In genomic region chr17:4825221-4825895, GRCm38 (mm10) we compare ENCODE assay signal across 23 mouse cellular contexts.
DNase-seq lines count a peak whose midpoint lies in the region; ATAC-seq lines count a peak whose summit lies in the region.
"Had no signal": no experiment of that assay in that cellular context is flagged by ENCODE, and none has a peak within 500 bp of the region (broad histone marks: within the 10 kb centered on the region; RNA-seq: fewer than 3 reads in every experiment).

No protein-coding gene starts in this region.

- no peaks in the 10 kb centered on the region for H3K36me3 ChIP-seq in heart, embryonic 11.5 days (ENCODE audit: control insufficient read depth, insufficient read depth, low read length)
- no peaks in the 10 kb centered on the region for H3K36me3 ChIP-seq in embryonic facial prominence, embryonic 10.5 days (replicated peaks)
- no peaks in the 10 kb centered on the region for H3K36me3 ChIP-seq in limb, embryonic 10.5 days
- H3K36me3 ChIP-seq: heart, embryonic 10.5 days; limb, embryonic 12.5 days; liver, embryonic 12.5 days; neural tube, embryonic 13.5 days had no signal

- no peaks in the 10 kb centered on the region for H3K4me1 ChIP-seq in heart, embryonic 11.5 days (ENCODE audit: control insufficient read depth, insufficient read depth, low read length)
- peaks cover 7% of the 10 kb centered on the region; the same call in 1 of the 2 replicates for H3K4me1 ChIP-seq in embryonic facial prominence, embryonic 10.5 days
- H3K4me1 ChIP-seq in limb, embryonic 10.5 days = peaks cover 14% of the 10 kb centered on the region
- H3K4me1 ChIP-seq: heart, embryonic 10.5 days; liver, embryonic 12.5 days; neural tube, embryonic 13.5 days had no signal

- no peaks in the 10 kb centered on the region for H3K9me3 ChIP-seq in heart, embryonic 11.5 days (replicated peaks; ENCODE audit: control insufficient read depth, low read length)
- no peaks in the 10 kb centered on the region; the same call in 1 of the 2 replicates for H3K9me3 ChIP-seq in embryonic facial prominence, embryonic 10.5 days
- H3K9me3 ChIP-seq in limb, embryonic 10.5 days (replicated peaks) = no peaks in the 10 kb centered on the region
- H3K9me3 ChIP-seq: heart, embryonic 10.5 days; limb, embryonic 12.5 days; liver, embryonic 12.5 days; neural tube, embryonic 13.5 days had no signal

- H3K9ac ChIP-seq in heart, embryonic 11.5 days (ENCODE audit: low read depth, low read length) = no peak overlapping the region
- H3K9ac ChIP-seq: forebrain, postnatal 0 days; limb, embryonic 12.5 days; liver, embryonic 12.5 days; neural tube, embryonic 13.5 days had no signal

- H3K27ac ChIP-seq in heart, embryonic 11.5 days (ENCODE audit: low read depth, low read length) = no peak overlapping the region
- H3K27ac ChIP-seq in embryonic facial prominence, embryonic 10.5 days (replicated peaks) = no peak overlapping the region
- H3K27ac ChIP-seq in limb, embryonic 10.5 days = no peak overlapping the region
- H3K27ac ChIP-seq: heart, embryonic 10.5 days; limb, embryonic 12.5 days; liver, embryonic 12.5 days; neural tube, embryonic 13.5 days had no signal

- no peak for ATAC-seq in heart, embryonic 11.5 days (replicated peaks; ENCODE audit: insufficient number of reproducible peaks, low FRiP score, low TSS enrichment)
- ATAC-seq: forebrain, postnatal 0 days; hindbrain, embryonic 16.5 days; intestine, embryonic 16.5 days; liver, embryonic 12.5 days; Patski had no signal

- WGBS in heart, embryonic 11.5 days (ENCODE audit: insufficient replicate concordance) = 63% methylated on average over 8 of the region's 8 CpGs
- 58% methylated on average over 8 of the region's 8 CpGs for WGBS in embryonic facial prominence, embryonic 10.5 days
- WGBS in limb, embryonic 10.5 days = 63% methylated on average over 8 of the region's 8 CpGs

- H3K4me2 ChIP-seq in heart, embryonic 11.5 days = no peak overlapping the region
- H3K4me2 ChIP-seq: limb, embryonic 12.5 days; liver, embryonic 12.5 days; neural tube, embryonic 13.5 days had no signal

- no peak overlapping the region for H3K4me3 ChIP-seq in heart, embryonic 11.5 days (ENCODE audit: low read depth, low read length)
- H3K4me3 ChIP-seq in embryonic facial prominence, embryonic 10.5 days = no peak overlapping the region
- H3K4me3 ChIP-seq in limb, embryonic 10.5 days = no peak overlapping the region
- H3K4me3 ChIP-seq: heart, embryonic 10.5 days; limb, embryonic 12.5 days; liver, embryonic 12.5 days; neural tube, embryonic 13.5 days had no signal

- DNase-seq in heart, adult 18-20 months = peak; percentile 8 to 9
- peak; percentile 16 to 21 for DNase-seq in kidney, postnatal 36 days
- DNase-seq in kidney, postnatal 4 days = no peak
- peak; percentile 32 for DNase-seq in embryonic facial prominence, embryonic 10.5 days (ENCODE audit: low spot score)
- peak; percentile 57 for DNase-seq in limb, embryonic 10.5 days (ENCODE audit: low spot score)
- no peak for DNase-seq in urinary bladder, postnatal 4 days (ENCODE audit: low spot score in 2 of 2)
- DNase-seq in urinary bladder, postnatal 25 days (ENCODE audit: low spot score) = no peak
- DNase-seq: cerebellum, adult 11 months; cerebellum, postnatal 10 days; forebrain, postnatal 0 days; lung, adult 2 months; lung, postnatal 14 days; midbrain, embryonic 14.5 days; thymus, adult 18-20 months; thymus, postnatal 36 days had no signal

- H3K27me3 ChIP-seq in heart, embryonic 11.5 days (ENCODE audit: control insufficient read depth, insufficient read depth, low read length) = no peaks in the 10 kb centered on the region
- H3K27me3 ChIP-seq in embryonic facial prominence, embryonic 10.5 days (replicated peaks; ENCODE audit: low read depth, poor library complexity, severe bottlenecking) = no peaks in the 10 kb centered on the region
- H3K27me3 ChIP-seq in limb, embryonic 10.5 days (ENCODE audit: low read depth, poor library complexity, severe bottlenecking) = no peaks in the 10 kb centered on the region
- H3K27me3 ChIP-seq: limb, embryonic 12.5 days; neural tube, embryonic 13.5 days; Patski had no signal

Comparison
In these comparisons a context has a peak if more than half of its experiments do, and no peak if none do; other contexts are left out.
1. DNase-seq: peak in heart, adult 18-20 months (2 of 2), kidney, postnatal 36 days (2 of 2), embryonic facial prominence, embryonic 10.5 days (single experiment) and limb, embryonic 10.5 days (single experiment); none in kidney, postnatal 4 days (0 of 2), urinary bladder, postnatal 4 days (0 of 2) and urinary bladder, postnatal 25 days (single experiment).